Comparison of ENCODE assay signal across 8 mouse cellular contexts in genomic region chr17:56989467-56990114, GRCm38 (mm10). TPM values are rescaled to one million over a fixed set of nuclear protein-coding genes. Genes with fewer than 3 reads are reported as not detected.
A peak's percentile ranks its signal among the peaks of the same experiment; 100 is the strongest.
DNase-seq lines count a peak whose midpoint lies in the region; ATAC-seq lines count a peak whose summit lies in the region.
"Had no signal": no experiment of that assay in that cellular context is flagged by ENCODE, and none has a peak within 500 bp of the region (broad histone marks: within the 10 kb centered on the region; RNA-seq: fewer than 3 reads in every experiment).

No protein-coding gene starts in this region.

- peak; percentile 66 for ATAC-seq in granulocyte monocyte progenitor cell, adult 5-6 weeks (replicated peaks; ENCODE audit: poor library complexity, severe bottlenecking)

- DNase-seq in 3T3-L1 (ENCODE audit: low read depth, low spot score) = peak; percentile 22
- peak; percentile 43 for DNase-seq in CD4-positive, CD25-positive, alpha-beta regulatory T cell, adult 2 months (ENCODE audit: low read depth, low spot score)
- DNase-seq in cerebellum, postnatal 14 days = peak; percentile 82 to 88
- DNase-seq in layer of hippocampus, adult 9-11 months = peak; percentile 89
- DNase-seq in lung, postnatal 25 days (ENCODE audit: low spot score) = peak; percentile 85
- peak; percentile 89 to 93 for DNase-seq in right cerebral cortex, postnatal 10 days (ENCODE audit: low spot score in 2 of 2)

RNA-seq across cellular contexts. Expression of gene Clpp, which starts 0.5 kb away (rescaled TPM):
- 48.8 and 80.1 TPM in 2 replicates for total RNA-seq in granulocyte monocyte progenitor cell, adult 5-6 weeks (2014; fragmentation: Nextera tagmentation)
- 88.7 and 94.7 TPM in 2 replicates for total RNA-seq in granulocyte monocyte progenitor cell, adult 5-6 weeks (2017)

RNA-seq across cellular contexts. Expression of gene Alkbh7, which starts 7.5 kb away (rescaled TPM):
- total RNA-seq in granulocyte monocyte progenitor cell, adult 5-6 weeks (2014; fragmentation: Nextera tagmentation) = 11.3 and 24.4 TPM in 2 replicates
- total RNA-seq in granulocyte monocyte progenitor cell, adult 5-6 weeks (2017) = 17.3 and 18.7 TPM in 2 replicates

RNA-seq across cellular contexts. Expression of gene Acer1, which starts 7.7 kb away (rescaled TPM):
- not detected in 2 replicates for total RNA-seq in granulocyte monocyte progenitor cell, adult 5-6 weeks (2014; fragmentation: Nextera tagmentation)
- total RNA-seq in granulocyte monocyte progenitor cell, adult 5-6 weeks (2017) = not detected in 2 replicates
- total RNA-seq: heart, postnatal 14 days had no signal

RNA-seq across cellular contexts. Expression of gene Pspn, which starts 10.2 kb away (rescaled TPM):
- not detected in 2 replicates for total RNA-seq in granulocyte monocyte progenitor cell, adult 5-6 weeks (2014; fragmentation: Nextera tagmentation)
- total RNA-seq in granulocyte monocyte progenitor cell, adult 5-6 weeks (2017) = not detected in 2 replicates
- total RNA-seq: heart, postnatal 14 days had no signal

RNA-seq across cellular contexts. Expression of gene Gtf2f1, which starts 21.5 kb away (rescaled TPM):
- 47.6 and 63.8 TPM in 2 replicates for total RNA-seq in granulocyte monocyte progenitor cell, adult 5-6 weeks (2014; fragmentation: Nextera tagmentation)
- total RNA-seq in granulocyte monocyte progenitor cell, adult 5-6 weeks (2017) = 103 and 116 TPM in 2 replicates

Comparison
In these comparisons a context has a peak if more than half of its experiments do, and no peak if none do; other contexts are left out.
1. Peak in every context shown above with its lines: DNase-seq and ATAC-seq.
2. DNase-seq: peak in every context shown above with its lines; median percentile 91 in right cerebral cortex, postnatal 10 days; 89 in layer of hippocampus, adult 9-11 months; 85 in cerebellum, postnatal 14 days; 85 in lung, postnatal 25 days; 43 in CD4-positive, CD25-positive, alpha-beta regulatory T cell, adult 2 months; 22 in 3T3-L1.